9 mouse cellular contexts compared by ENCODE assay signal in the genomic region with DNA sequence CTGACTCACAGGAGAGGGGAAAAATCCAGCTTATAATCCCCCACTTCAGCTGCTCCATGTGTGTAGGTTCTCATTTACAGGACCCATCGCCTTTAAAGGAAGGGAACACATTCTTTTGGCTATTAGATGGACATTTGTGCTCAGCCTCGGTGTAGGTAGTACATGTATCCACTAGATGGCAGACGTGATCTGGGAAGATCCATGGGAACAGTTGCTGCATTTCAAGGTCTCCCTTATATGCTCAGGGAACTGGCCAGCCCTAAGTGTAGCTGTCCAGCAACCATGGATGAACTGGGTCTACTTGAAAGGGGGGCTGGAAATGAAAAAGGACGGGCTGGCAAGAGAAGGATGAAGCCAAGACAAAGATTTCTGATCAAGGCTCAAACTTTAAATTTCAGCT.
DNase-seq lines count a peak whose midpoint lies in the region; ATAC-seq and TF ChIP-seq lines count a peak whose summit lies in the region.
"Had no signal": no experiment of that assay in that cellular context is flagged by ENCODE, and none has a peak within 500 bp of the region (broad histone marks: within the 10 kb centered on the region; RNA-seq: fewer than 3 reads in every experiment).

No protein-coding gene starts in this region.

- TF ChIP-seq POLR2A in cortical plate, adult 2 months (IDR thresholded peaks at IDR 0.05; ENCODE audit: extremely low read depth, insufficient read depth, low read length) = no peak
- TF ChIP-seq POLR2A in thymus, adult 2 months (IDR thresholded peaks at IDR 0.05; ENCODE audit: control insufficient read depth, extremely low read depth, insufficient read depth, low read length, poor library complexity) = no peak

- no peak overlapping the region for H3K4me2 ChIP-seq in lung, postnatal 0 days (replicated peaks; ENCODE audit: low read depth, low read length)

- WGBS in heart, embryonic 10.5 days = 17% methylated on average over 4 of the region's 4 CpGs
- WGBS in lung, postnatal 0 days = 15% methylated on average over 4 of the region's 4 CpGs
- WGBS in thymus, adult 2 months = 17% methylated on average over 4 of the region's 4 CpGs

- TF ChIP-seq CTCF in cortical plate, adult 2 months (IDR thresholded peaks at IDR 0.05; ENCODE audit: extremely low read depth, insufficient read depth, low read length) = peak; percentile 83
- peak; percentile 75 for TF ChIP-seq CTCF in lung, postnatal 0 days (IDR thresholded peaks at IDR 0.05)
- TF ChIP-seq CTCF in thymus, adult 2 months (IDR thresholded peaks at IDR 0.05; ENCODE audit: borderline replicate concordance, control insufficient read depth, extremely low read depth, insufficient read depth, low read length, poor library complexity) = no peak

- no peak for TF ChIP-seq EP300 in lung, postnatal 0 days (IDR thresholded peaks at IDR 0.05)

- H3K4me1 ChIP-seq in heart, embryonic 10.5 days = no peaks in the 10 kb centered on the region
- H3K4me1 ChIP-seq in cortical plate, adult 2 months (ENCODE audit: control insufficient read depth, insufficient read depth, low read length) = no peaks in the 10 kb centered on the region
- H3K4me1 ChIP-seq in lung, postnatal 0 days (ENCODE audit: insufficient read depth, low read depth, low read length) = no peaks in the 10 kb centered on the region
- no peaks in the 10 kb centered on the region for H3K4me1 ChIP-seq in thymus, adult 2 months (replicated peaks; ENCODE audit: control insufficient read depth, insufficient read depth, low read length)

- no peak overlapping the region for H3K27ac ChIP-seq in heart, embryonic 10.5 days
- H3K27ac ChIP-seq in cortical plate, adult 2 months (ENCODE audit: insufficient read depth, low read length) = no peak overlapping the region
- H3K27ac ChIP-seq in lung, postnatal 0 days (ENCODE audit: low read length) = no peak overlapping the region
- H3K27ac ChIP-seq in thymus, adult 2 months (ENCODE audit: control insufficient read depth, insufficient read depth, low read length) = no peak overlapping the region
- H3K27ac ChIP-seq: macrophage had no signal

- H3K9ac ChIP-seq in lung, postnatal 0 days (replicated peaks; ENCODE audit: low read depth) = no peak overlapping the region

- H3K27me3 ChIP-seq in heart, embryonic 10.5 days (ENCODE audit: insufficient read depth, poor library complexity, severe bottlenecking) = no peaks in the 10 kb centered on the region
- no peaks in the 10 kb centered on the region for H3K27me3 ChIP-seq in lung, postnatal 0 days (replicated peaks; ENCODE audit: insufficient read depth, low read length)
- H3K27me3 ChIP-seq in thymus, adult 2 months (ENCODE audit: control insufficient read depth, insufficient read depth, low read length) = no peaks in the 10 kb centered on the region; the same call in 1 of the 2 replicates

- no peak; the same call in 1 of the 2 replicates for ATAC-seq in lung, postnatal 0 days

- intact Hi-C loops in heart, postnatal 10 days (cut with DNase I) = loop anchor here (10.0 kb wide), 2 partner anchors 402 to 782 kb away; partner anchors contain the start of gene Dlgap1

- no peaks in the 10 kb centered on the region for H3K9me3 ChIP-seq in heart, embryonic 10.5 days
- no peaks in the 10 kb centered on the region for H3K9me3 ChIP-seq in lung, postnatal 0 days (ENCODE audit: low read length)

- H3K36me3 ChIP-seq in heart, embryonic 10.5 days = no peaks in the 10 kb centered on the region
- no peaks in the 10 kb centered on the region for H3K36me3 ChIP-seq in lung, postnatal 0 days (ENCODE audit: insufficient read depth, low read length)
- H3K36me3 ChIP-seq in thymus, adult 2 months (ENCODE audit: control insufficient read depth, insufficient read depth, low read length) = no peaks in the 10 kb centered on the region

- peak; percentile 74 for DNase-seq in heart, embryonic 10.5 days (ENCODE audit: low spot score)
- DNase-seq in heart, adult 11 months = no peak
- peak; percentile 45 to 55 for DNase-seq in heart, postnatal 10 days
- DNase-seq in layer of hippocampus, adult 18-20 months (ENCODE audit: low spot score in 2 of 2) = peak; percentile 48 to 82
- DNase-seq in lung, postnatal 0 days (ENCODE audit: low spot score) = peak; percentile 75
- peak; percentile 37 for DNase-seq in retina, postnatal 7 days (ENCODE audit: low read depth, low spot score)
- DNase-seq in thymus, adult 2 months = no peak

- no peak overlapping the region for H3K4me3 ChIP-seq in heart, embryonic 10.5 days
- no peak overlapping the region for H3K4me3 ChIP-seq in cortical plate, adult 2 months (ENCODE audit: insufficient read depth, low read length)
- no peak overlapping the region for H3K4me3 ChIP-seq in lung, postnatal 0 days (ENCODE audit: low read depth, low read length)
- no peak overlapping the region for H3K4me3 ChIP-seq in thymus, adult 2 months (ENCODE audit: control insufficient read depth, insufficient read depth, low read length)

Comparison
In these comparisons a context has a peak if more than half of its experiments do, and no peak if none do; other contexts are left out.
1. DNase-seq: peak in heart, embryonic 10.5 days (single experiment), heart, postnatal 10 days (2 of 2), layer of hippocampus, adult 18-20 months (2 of 2), lung, postnatal 0 days (single experiment) and retina, postnatal 7 days (single experiment); none in heart, adult 11 months (single experiment) and thymus, adult 2 months (single experiment).